Mouse (Mus musculus): ENCODE results near the gene Mybpc2.

DNA sequence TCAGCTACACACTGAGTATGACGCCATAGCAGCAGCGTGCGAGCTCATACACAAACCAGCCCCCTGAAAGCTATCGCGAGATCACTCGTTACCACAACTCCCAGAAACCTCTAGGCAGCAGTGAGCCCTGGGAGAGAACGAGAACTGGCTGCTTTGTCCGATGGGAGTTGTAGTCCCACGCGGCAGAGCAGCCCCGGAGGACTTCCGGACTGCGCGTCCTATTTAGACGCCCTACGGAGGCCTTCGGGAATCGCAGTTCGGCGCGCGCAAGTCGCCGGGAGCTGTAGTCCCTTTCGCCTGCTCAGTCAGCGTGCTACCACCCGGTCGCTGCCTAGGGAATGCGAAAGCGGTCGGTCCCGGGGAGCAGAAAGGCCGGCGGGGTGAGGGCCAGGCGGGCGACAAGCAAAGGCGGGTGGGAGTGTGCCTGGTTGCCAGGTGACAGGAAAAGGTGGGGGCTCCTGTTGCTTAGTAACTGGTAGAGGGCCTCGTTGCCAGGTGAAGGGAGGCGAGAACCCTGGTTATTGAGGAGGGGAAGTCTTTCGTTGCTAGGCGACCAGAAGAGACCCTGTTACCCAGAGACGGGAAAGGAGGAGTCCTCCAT lies 56.5 kb downstream of the Mybpc2 start, which contains the start of gene Josd2:
- TF ChIP-seq MAX (IDR thresholded peaks at IDR 0.05; ENCODE audit: low read depth) (no peak), POLR2A (IDR thresholded peaks at IDR 0.05; ENCODE audit: insufficient read length, low read depth) (peak; percentile 87), MYOG (IDR thresholded peaks at IDR 0.05; ENCODE audit: control insufficient read depth in 1 of 3, insufficient read depth in 1 of 3, insufficient read length in 2 of 3, low read depth in 2 of 3) (no peak), POLR2AphosphoS2 (IDR thresholded peaks at IDR 0.05; ENCODE audit: insufficient read length, low read depth) (peak; percentile 76)
